Mouse (Mus musculus) hindbrain, embryonic 12.5 days (tissue): Measurements from ENCODE around the gene Mvb12b. TPM values are rescaled to one million over a fixed set of nuclear protein-coding genes. Genes with fewer than 3 reads are reported as not detected.

Experiments
- ATAC-seq: fragments of 200-750 bp; cut with Nextera tagmentation; 2 replicates; pipeline ENCODE4 v1.8.0; 2017; ENCODE audit warnings: moderate TSS enrichment; ENCODE audit not compliant: low FRiP score
- H3K27ac ChIP-seq: fragments of 300-500 bp; sonication (generic); 2 replicates; pipeline ENCODE4 v1.5.1; 2016; ENCODE audit warnings: mild to moderate bottlenecking
- H3K27me3 ChIP-seq: fragments of 300-500 bp; sonication (generic); 2 replicates; pipeline ENCODE4 v1.6.1; 2016; ENCODE audit warnings: mild to moderate bottlenecking
- H3K36me3 ChIP-seq: fragments of 300-500 bp; sonication (generic); 2 replicates; pipeline ENCODE4 v1.6.1; 2016; ENCODE audit warnings: mild to moderate bottlenecking
- H3K4me1 ChIP-seq: fragments of 300-500 bp; sonication (generic); 2 replicates; pipeline ENCODE4 v1.6.1; 2016
- H3K4me2 ChIP-seq: fragments of 300-500 bp; sonication (generic); replicated peaks from 2 replicates; pipeline ENCODE4 v1.6.1; 2016; ENCODE audit warnings: mild to moderate bottlenecking
- H3K4me3 ChIP-seq: fragments of 300-500 bp; sonication (generic); 2 replicates; pipeline ENCODE4 v1.5.1; 2016; ENCODE audit warnings: mild to moderate bottlenecking
- H3K9ac ChIP-seq: fragments of 300-500 bp; sonication (generic); 2 replicates; pipeline ENCODE4 v1.6.1; 2016; ENCODE audit warnings: mild to moderate bottlenecking, moderate library complexity
- H3K9me3 ChIP-seq: fragments of 300-500 bp; sonication (generic); replicated peaks from 2 replicates; pipeline ENCODE4 v1.6.1; 2016; ENCODE audit warnings: mild to moderate bottlenecking
- WGBS: fragments of 180-500 bp; shearing (Covaris S2); methylation state at CpG from one replicate; pipeline ENCODE4 v1.1.7; 2016; 5-methylcytosine and 5-hydroxymethylcytosine counted together
- polyA plus RNA-seq: library from polyadenylated mRNA; unstranded; fragments of >200 nt; fragmentation: Nextera tagmentation; extraction: Ambion mirVana; gene quantifications from 2 replicates; pipeline ENCODE4 v1.2.1, GENCODE M21; 2016

Gene Mvb12b
- polyA plus RNA-seq, 1 experiment from 2014 or later = 58.9 TPM

DNA sequence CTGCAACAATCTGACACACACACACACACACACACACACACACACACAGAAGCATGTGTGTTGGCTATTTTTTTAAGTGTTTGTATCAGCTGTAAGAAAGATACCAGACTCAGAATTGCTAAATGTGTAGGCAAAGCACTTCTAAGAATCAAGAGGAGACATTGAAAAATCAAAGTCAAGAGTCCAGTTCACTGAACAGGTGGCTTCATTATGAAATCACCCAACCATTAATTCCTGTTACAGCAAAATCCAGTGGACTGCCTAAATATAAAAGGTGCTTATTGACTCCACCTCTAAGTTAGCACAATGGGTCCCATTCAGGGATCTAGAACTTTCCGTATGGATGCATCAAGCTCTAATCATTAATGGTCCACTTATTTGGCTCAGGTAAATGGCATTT is 103.0 kb downstream of the Mvb12b start:
- ATAC-seq = no peak
- no peaks in the 10 kb centered on the region for H3K27me3 ChIP-seq
- H3K9me3 ChIP-seq = no peaks in the 10 kb centered on the region
- H3K4me3 ChIP-seq = no peak overlapping the region
- H3K27ac ChIP-seq = no peak overlapping the region
- peaks cover 3% of the 10 kb centered on the region; the same call in 1 of the 2 replicates for H3K36me3 ChIP-seq
- H3K4me2 ChIP-seq = no peak overlapping the region
- peaks cover 47% of the 10 kb centered on the region for H3K4me1 ChIP-seq
- no peak overlapping the region for H3K9ac ChIP-seq
- WGBS = 88% methylated on average over 1 of the region's 1 CpGs

DNA sequence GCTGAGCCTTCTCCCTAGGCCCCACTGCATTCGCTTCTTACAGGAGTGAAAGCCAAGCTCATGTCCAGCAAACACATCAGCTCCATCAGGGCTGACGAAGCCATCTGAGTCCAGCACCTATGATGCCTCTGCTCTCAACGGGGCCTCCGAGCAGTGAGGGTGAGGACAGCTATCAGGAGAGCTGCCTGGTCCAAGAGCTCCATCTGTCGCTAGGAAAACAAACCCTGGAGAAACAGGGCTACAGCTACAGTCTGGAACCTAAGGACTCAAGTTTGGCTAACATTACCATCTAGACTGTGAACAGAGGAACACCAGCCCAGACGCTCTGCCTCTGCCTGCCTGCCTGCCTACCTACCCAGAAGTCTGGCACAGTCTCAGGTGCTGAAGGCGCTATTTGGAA is 104.3 kb downstream of the Mvb12b start:
- H3K4me2 ChIP-seq = no peak overlapping the region
- no peaks in the 10 kb centered on the region for H3K27me3 ChIP-seq
- 83% methylated on average over 7 of the region's 7 CpGs for WGBS
- H3K4me3 ChIP-seq = no peak overlapping the region
- H3K36me3 ChIP-seq = peaks cover 16% of the 10 kb centered on the region
- peak overlapping the region; percentile 2; the same call in 1 of the 2 replicates for H3K27ac ChIP-seq
- peaks cover 40% of the 10 kb centered on the region for H3K4me1 ChIP-seq
- H3K9me3 ChIP-seq = peaks cover 8% of the 10 kb centered on the region
- H3K9ac ChIP-seq = no peak overlapping the region
- ATAC-seq = no peak

DNA sequence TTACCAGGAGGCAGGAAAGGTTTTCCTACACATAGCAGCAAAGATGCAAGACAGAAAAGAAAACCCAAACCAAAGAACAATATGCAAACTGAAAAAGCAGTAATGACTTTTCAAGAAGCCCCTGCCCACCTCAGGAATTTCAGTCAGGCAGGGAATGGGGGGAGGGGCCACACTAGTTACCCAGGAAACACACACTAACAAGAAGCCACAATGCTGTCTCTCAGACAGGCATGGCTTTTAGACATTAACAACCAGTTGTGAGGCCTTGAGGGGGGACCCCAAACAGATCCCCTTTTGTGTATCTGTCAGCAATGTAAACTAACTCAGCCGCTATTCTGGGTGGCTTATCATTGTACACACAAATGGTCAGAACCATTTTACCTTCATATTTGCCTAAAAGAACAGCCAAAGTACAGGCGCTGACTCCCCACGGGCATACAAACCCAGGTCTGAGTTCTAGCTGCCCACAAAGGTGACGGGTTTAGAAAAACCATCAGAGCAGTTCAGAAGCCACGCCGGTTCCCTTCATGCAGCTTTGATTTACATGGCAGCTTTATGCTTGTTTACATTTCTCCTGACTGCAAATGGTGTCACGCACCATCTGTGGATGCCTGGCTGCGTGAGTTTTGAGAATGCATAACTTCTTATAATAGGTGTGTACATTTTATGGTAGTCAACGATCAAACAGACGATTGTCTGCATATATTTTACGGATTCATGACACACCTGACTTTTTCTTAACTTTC is 105.9 kb downstream of the Mvb12b start:
- Histone ChIP-seq H3K27me3 (no peaks in the 10 kb centered on the region), H3K9ac (no peak overlapping the region), H3K4me1 (peaks cover 28% of the 10 kb centered on the region), H3K4me2 (no peak overlapping the region), H3K4me3 (no peak overlapping the region), H3K27ac (peak overlapping the region; percentile 60), H3K9me3 (peaks cover 20% of the 10 kb centered on the region), H3K36me3 (peaks cover 28% of the 10 kb centered on the region)
- WGBS = 36% methylated on average over 11 of the region's 11 CpGs
- peak; percentile 39; the same call in 1 of the 2 replicates for ATAC-seq

DNA sequence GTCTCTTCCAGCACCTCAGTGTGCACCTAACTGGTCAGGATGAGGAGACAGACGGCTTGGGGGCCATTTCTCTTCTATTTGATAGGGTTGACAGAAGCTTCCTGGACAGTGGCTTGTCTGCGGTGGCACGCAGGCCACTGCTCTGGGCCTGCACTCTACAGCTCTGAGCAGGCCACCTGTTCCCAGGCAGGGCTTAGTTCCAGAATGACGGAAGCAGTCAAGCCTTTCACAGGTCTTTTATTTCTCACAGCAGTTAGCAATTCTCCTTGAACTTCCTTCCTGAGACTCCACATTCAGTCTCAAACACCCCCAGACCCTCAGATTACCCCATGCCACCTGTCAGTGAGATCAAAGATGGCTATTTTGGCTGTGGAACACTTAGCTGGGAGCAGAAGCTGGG is 109.3 kb downstream of the Mvb12b start:
- peaks cover 28% of the 10 kb centered on the region for H3K36me3 ChIP-seq
- no peaks in the 10 kb centered on the region for H3K27me3 ChIP-seq
- H3K9me3 ChIP-seq = peaks cover 20% of the 10 kb centered on the region
- no peak overlapping the region for H3K27ac ChIP-seq
- ATAC-seq = no peak
- H3K4me1 ChIP-seq = peaks cover 33% of the 10 kb centered on the region
- whole genome bisulfite sequencing = 94% methylated on average over 4 of the region's 4 CpGs
- H3K9ac ChIP-seq = no peak overlapping the region
- no peak overlapping the region for H3K4me2 ChIP-seq
- no peak overlapping the region for H3K4me3 ChIP-seq

DNA sequence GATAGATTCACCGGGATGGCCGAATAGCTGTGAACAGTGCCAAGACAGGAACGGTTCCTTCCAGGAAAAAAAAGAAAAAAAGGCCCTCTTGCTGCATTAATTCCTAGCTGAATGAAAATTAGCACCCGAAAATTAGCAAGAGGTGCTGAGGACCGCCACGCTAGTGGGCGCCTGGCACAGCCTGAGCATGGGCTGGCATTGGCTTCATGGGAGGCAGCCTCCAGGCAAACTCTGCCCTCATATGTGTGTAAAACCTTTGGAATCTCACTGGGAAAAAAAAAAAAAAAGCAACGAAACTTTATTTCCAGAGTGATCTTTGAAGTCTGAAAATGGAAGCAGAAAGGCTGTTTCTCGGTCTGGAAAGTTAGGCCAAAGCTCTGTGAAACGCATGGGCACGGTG is 110.7 kb downstream of the Mvb12b start:
- Histone ChIP-seq H3K9ac (no peak overlapping the region), H3K4me1 (peaks cover 41% of the 10 kb centered on the region), H3K27me3 (no peaks in the 10 kb centered on the region), H3K9me3 (peaks cover 20% of the 10 kb centered on the region), H3K36me3 (peaks cover 32% of the 10 kb centered on the region), H3K4me3 (no peak overlapping the region), H3K27ac (no peak overlapping the region), H3K4me2 (no peak overlapping the region)
- 96% methylated on average over 11 of the region's 11 CpGs for WGBS
- ATAC-seq = no peak

DNA sequence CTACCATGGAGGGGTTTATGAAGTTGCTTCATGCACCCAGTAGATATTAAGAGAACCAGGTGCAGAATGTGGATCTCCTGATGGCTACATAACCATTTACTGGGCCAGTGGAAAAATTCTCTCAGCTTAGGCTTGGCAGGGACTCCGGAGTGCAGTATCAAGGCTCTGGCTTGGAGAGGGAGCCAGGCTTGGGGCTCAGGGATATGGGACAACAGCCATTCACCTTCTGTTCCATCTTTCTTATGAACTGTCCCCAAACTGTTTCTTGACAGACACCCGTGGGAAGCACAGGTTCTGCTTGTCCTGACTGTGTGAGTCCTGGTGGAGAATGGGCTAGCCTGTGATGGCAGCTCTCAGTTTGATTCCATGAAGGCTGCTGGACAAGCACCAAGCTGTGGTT is 112.9 kb downstream of the Mvb12b start:
- no peaks in the 10 kb centered on the region for H3K27me3 ChIP-seq
- ATAC-seq = no peak
- H3K4me3 ChIP-seq = no peak overlapping the region
- no peak overlapping the region for H3K9ac ChIP-seq
- H3K4me2 ChIP-seq = no peak overlapping the region
- peaks cover 20% of the 10 kb centered on the region for H3K9me3 ChIP-seq
- peaks cover 31% of the 10 kb centered on the region for H3K36me3 ChIP-seq
- H3K4me1 ChIP-seq = peaks cover 45% of the 10 kb centered on the region
- WGBS = 93% methylated on average over 2 of the region's 2 CpGs
- H3K27ac ChIP-seq = peak overlapping the region; percentile 40; the same call in 1 of the 2 replicates

DNA sequence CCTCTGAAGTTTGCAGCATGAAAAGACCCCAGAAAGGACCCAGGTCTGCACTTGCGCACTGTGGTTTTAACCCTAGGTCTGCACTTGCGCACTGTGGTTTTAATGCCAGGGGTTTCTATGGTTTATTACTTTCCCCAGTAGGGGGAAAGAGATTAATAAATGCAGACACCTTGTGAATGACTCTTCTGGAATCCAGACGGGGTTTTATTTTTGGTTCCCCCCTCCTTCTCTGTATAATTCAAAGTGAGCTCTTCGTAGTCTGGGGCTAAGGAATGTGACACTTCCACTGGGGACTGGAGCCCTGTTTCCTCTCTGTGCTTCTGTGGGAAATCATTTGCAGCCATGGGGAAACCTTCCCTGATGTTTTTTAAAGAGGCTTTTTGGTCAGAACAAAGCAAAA is 113.6 kb downstream of the Mvb12b start:
- Histone ChIP-seq H3K27ac (peak overlapping the region; percentile 40; the same call in 1 of the 2 replicates), H3K4me2 (no peak overlapping the region), H3K9me3 (peaks cover 17% of the 10 kb centered on the region), H3K36me3 (peaks cover 23% of the 10 kb centered on the region), H3K27me3 (no peaks in the 10 kb centered on the region), H3K9ac (no peak overlapping the region; the same call in 1 of the 2 replicates), H3K4me3 (no peak overlapping the region), H3K4me1 (peaks cover 50% of the 10 kb centered on the region)
- ATAC-seq = no peak
- 60% methylated on average over 4 of the region's 4 CpGs for WGBS

DNA sequence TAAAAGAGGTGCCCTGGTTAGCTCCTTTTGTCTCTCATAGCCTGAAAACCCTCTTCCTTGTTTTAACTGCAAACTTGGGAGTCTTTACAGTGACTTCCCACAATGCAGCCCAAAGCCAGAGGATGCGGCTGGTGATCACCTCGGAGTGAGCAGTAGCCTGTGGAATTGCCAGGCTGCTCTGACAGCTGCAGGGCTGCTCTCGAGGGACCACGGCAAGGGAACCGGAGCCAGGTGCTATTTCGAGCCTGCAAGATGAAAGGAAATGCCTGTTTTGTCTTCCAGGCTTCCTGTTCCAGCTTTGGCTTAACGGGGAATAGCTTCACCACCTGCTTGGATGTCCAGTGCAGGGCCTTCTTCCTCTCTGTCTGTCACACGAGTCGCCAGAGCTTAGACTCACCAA is 115.3 kb downstream of the Mvb12b start:
- H3K9ac ChIP-seq = no peak overlapping the region

DNA sequence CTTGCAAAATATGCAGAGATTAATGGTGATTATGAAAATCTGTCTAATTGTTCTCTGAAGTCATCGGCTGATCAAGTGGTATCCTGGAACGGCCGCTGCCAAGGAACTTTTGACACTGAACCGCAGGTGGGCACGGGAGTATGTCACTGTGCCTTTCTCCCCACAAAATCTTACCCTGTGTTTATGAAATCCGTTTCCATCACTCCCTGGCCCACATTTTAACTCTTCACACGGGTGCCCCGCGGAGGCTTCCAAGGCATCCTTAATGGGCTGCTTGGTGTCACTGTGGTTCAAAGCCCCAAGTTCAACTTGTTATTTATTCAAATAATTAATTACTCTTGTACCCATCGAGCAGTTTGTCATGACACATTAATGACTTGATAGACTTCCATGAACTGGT is 116.4 kb downstream of the Mvb12b start:
- H3K27me3 ChIP-seq = no peaks in the 10 kb centered on the region
- 0 out of 2 replicates have a peak, but pooled peaks cover 4% of the 10 kb centered on the region for H3K36me3 ChIP-seq
- no peak for ATAC-seq
- H3K9me3 ChIP-seq = no peaks in the 10 kb centered on the region
- no peak overlapping the region for H3K9ac ChIP-seq
- H3K4me3 ChIP-seq = no peak overlapping the region
- H3K27ac ChIP-seq = peak overlapping the region; percentile 17; the same call in 1 of the 2 replicates
- no peak overlapping the region for H3K4me2 ChIP-seq
- peaks cover 50% of the 10 kb centered on the region for H3K4me1 ChIP-seq
- 70% methylated on average over 10 of the region's 10 CpGs for whole genome bisulfite sequencing

More for the DNA sequence above, 115.3 kb downstream of the Mvb12b start:
- H3K36me3 ChIP-seq = peaks cover 7% of the 10 kb centered on the region
- H3K27ac ChIP-seq = peak overlapping the region; percentile 76
- H3K27me3 ChIP-seq = no peaks in the 10 kb centered on the region
- H3K4me3 ChIP-seq = no peak overlapping the region
- no peak overlapping the region for H3K4me2 ChIP-seq
- peaks cover 50% of the 10 kb centered on the region for H3K4me1 ChIP-seq
- 48% methylated on average over 9 of the region's 9 CpGs for WGBS
- peaks cover 2% of the 10 kb centered on the region; the same call in 1 of the 2 replicates for H3K9me3 ChIP-seq
- 0 out of 2 replicates have a peak, but pooled peaks have one; percentile 22 for ATAC-seq

DNA sequence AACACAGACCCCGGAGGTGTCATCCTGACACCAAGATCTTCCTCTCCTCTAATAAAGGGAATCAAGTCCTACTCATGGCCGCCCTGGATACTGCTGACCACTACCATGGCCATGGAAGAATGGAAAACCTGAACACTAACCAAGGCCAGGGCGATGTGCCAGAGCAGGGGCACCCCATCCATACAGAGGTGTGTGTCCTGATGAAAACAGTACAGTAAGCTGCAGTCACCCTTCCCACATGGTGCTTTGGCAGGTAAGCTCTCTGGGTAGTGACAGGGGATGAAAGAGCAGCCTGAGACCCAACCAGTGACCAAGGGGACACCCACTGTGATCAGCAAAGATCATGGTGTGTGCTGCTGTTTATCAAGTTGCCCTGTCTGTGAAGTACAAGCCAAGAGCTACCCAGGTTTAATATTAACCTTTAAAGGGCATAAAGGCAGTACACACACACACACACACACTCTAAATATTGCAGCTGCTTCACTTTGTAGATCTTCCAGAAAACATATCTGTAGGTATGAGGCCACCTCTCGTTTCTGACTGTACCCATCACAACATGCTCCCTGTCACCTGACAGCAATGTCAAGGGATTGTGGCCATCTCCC is 117.1 kb downstream of the Mvb12b start:
- no peak overlapping the region for H3K4me2 ChIP-seq
- H3K9ac ChIP-seq = no peak overlapping the region
- H3K36me3 ChIP-seq = 0 out of 2 replicates have a peak, but pooled peaks cover 4% of the 10 kb centered on the region
- WGBS = 93% methylated on average over 4 of the region's 4 CpGs
- no peak overlapping the region for H3K4me3 ChIP-seq
- no peaks in the 10 kb centered on the region for H3K9me3 ChIP-seq
- ATAC-seq = no peak
- no peak overlapping the region for H3K27ac ChIP-seq
- H3K4me1 ChIP-seq = peaks cover 50% of the 10 kb centered on the region
- H3K27me3 ChIP-seq = no peaks in the 10 kb centered on the region

DNA sequence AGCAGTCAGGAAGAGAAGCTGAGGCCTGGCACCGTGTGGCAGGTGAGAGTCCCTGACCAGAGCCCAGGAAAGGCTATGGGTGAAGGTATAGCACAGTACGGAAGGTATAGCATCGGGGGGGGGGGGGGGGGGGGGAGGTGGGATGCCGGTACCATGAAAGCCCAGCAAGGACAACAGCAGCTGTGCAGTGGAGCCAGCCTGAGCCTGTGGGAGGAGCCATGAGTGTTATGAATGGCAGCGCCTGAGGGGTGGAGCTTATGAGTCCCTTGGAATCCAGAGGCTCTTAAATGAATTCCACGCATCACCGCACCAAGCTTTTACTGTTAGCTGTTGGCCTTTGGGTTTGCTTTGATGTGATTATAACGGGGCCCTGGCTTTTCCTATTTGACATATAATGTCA is 123.3 kb downstream of the Mvb12b start:
- H3K27me3 ChIP-seq = no peaks in the 10 kb centered on the region
- H3K4me2 ChIP-seq = no peak overlapping the region
- no peak overlapping the region for H3K9ac ChIP-seq
- H3K36me3 ChIP-seq = 0 out of 2 replicates have a peak, but pooled peaks cover 5% of the 10 kb centered on the region
- H3K9me3 ChIP-seq = no peaks in the 10 kb centered on the region
- peaks cover 25% of the 10 kb centered on the region for H3K4me1 ChIP-seq
- peak; percentile 65 for ATAC-seq
- 46% methylated on average over 6 of the region's 8 CpGs for WGBS
- no peak overlapping the region for H3K4me3 ChIP-seq
- 0 out of 2 replicates have a peak overlapping the region, but pooled peaks have one; percentile 40 for H3K27ac ChIP-seq

DNA sequence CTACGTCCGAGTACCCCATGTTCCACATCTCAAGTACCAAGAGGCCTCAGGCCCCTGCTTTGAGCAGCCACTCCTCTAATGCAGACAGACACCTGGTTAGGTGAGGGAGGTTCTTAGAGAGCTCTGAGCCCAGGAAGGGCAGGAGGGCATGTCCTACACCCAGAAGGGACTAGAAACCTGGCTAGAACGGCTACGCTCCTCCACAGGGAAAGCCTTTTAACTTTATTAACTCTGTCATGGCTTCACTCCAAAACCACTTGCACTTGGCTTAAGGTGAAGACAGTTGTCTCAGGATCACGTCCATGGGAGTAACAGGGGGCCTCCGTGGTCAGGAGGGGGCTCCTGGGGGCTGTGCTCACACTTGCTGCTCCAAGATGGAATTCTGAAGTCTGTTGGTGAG is 125.5 kb downstream of the Mvb12b start:
- Histone ChIP-seq H3K9me3 (no peaks in the 10 kb centered on the region), H3K9ac (no peak overlapping the region), H3K4me2 (no peak overlapping the region), H3K27me3 (no peaks in the 10 kb centered on the region), H3K36me3 (0 out of 2 replicates have a peak, but pooled peaks cover 5% of the 10 kb centered on the region), H3K27ac (no peak overlapping the region), H3K4me1 (peaks cover 27% of the 10 kb centered on the region), H3K4me3 (no peak overlapping the region)
- no peak for ATAC-seq
- 69% methylated on average over 6 of the region's 6 CpGs for WGBS
